Mouse (Mus musculus): ENCODE data around the gene Rps28.

DNA sequence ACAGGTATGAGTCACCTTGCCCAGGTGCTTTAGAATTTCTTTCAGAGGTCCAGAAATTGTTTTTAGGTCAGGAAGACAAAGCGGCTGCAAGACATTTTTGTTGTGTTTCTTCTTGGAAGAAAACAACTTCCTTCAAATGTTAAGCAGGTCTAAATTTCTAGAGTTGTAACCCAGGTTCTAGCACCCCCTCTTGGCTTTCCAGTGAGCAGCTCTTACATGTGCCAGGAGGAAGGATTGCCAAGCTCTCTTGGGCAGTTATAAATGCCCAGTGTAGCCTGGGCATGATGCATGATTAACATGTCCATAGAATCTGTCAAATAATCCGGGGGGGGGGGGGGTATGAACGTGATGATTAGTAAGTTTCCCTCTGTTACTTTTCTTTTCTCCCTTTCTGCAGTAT, 26.1 kb downstream of the Rps28 start:
- TF ChIP-seq POLR2A (IDR thresholded peaks at IDR 0.05; ENCODE audit: low read depth, low read length) (no peak), CTCF (IDR thresholded peaks at IDR 0.05; ENCODE audit: extremely low read depth, insufficient read length, insufficient replicate concordance, low read depth, low read length) (no peak)

Measured in small intestine, adult 2 months (tissue).